Mouse (Mus musculus) lung, postnatal 0 days (tissue): Measurements from ENCODE around the gene Gm28230. TPM values are rescaled to one million over a fixed set of nuclear protein-coding genes. Genes with fewer than 3 reads are reported as not detected.

ENCODE experiments used
- ATAC-seq: fragments of 200-750 bp; cut with Nextera tagmentation; 2 replicates; pipeline ENCODE4 v1.8.0; 2017; ENCODE audit warnings: moderate library complexity
- DNase-seq: peaks from one replicate; pipeline ENCODE4 v3.0.0-alpha.2; 2016; ENCODE audit warnings: low spot score
- H3K27ac ChIP-seq: fragments of 300-500 bp; sonication (generic); 2 replicates; pipeline ENCODE4 v1.5.1; 2014; ENCODE audit warnings: antibody characterized with exemption, mild to moderate bottlenecking, low read length, mixed read lengths
- H3K27me3 ChIP-seq: fragments of 300-500 bp; sonication (generic); replicated peaks from 2 replicates; pipeline ENCODE4 v1.6.1; 2014; ENCODE audit warnings: low read length, mixed read lengths; ENCODE audit not compliant: insufficient read depth
- H3K36me3 ChIP-seq: fragments of 300-500 bp; sonication (generic); 2 replicates; pipeline ENCODE4 v1.6.1; 2014; ENCODE audit warnings: low read length, mixed read lengths; ENCODE audit not compliant: insufficient read depth
- H3K4me1 ChIP-seq: fragments of 300-500 bp; sonication (generic); 2 replicates; pipeline ENCODE4 v1.6.1; 2014; ENCODE audit warnings: antibody characterized with exemption, low read depth, low read length, mixed read lengths; ENCODE audit not compliant: insufficient read depth
- H3K4me2 ChIP-seq: fragments of 300-500 bp; sonication (generic); replicated peaks from 2 replicates; pipeline ENCODE4 v1.6.1; 2014; ENCODE audit warnings: low read depth, mild to moderate bottlenecking, low read length, moderate library complexity, mixed read lengths
- H3K4me3 ChIP-seq: fragments of 300-500 bp; sonication (generic); 2 replicates; pipeline ENCODE4 v1.5.1; 2014; ENCODE audit warnings: low read depth, low read length
- H3K9ac ChIP-seq: fragments of 300-500 bp; sonication (generic); replicated peaks from 2 replicates; pipeline ENCODE4 v1.6.1; 2014; ENCODE audit warnings: low read depth, mild to moderate bottlenecking
- H3K9me3 ChIP-seq: fragments of 300-500 bp; sonication (generic); 2 replicates; pipeline ENCODE4 v1.6.1; 2016; ENCODE audit warnings: low read length, mixed read lengths
- CTCF ChIP-seq: IDR thresholded peaks from 2 replicates; pipeline ENCODE4 v1.5.1; 2016; ENCODE audit warnings: antibody characterized with exemption, mild to moderate bottlenecking
- EP300 ChIP-seq: IDR thresholded peaks from 2 replicates; pipeline ENCODE4 v1.6.1; 2016; ENCODE audit warnings: antibody characterized with exemption, mild to moderate bottlenecking, control low read depth
- WGBS: fragments of 180-500 bp; shearing (Covaris S2); extraction: QIAGEN DNeasy Blood & Tissue Kit; methylation state at CpG from one replicate; pipeline ENCODE4 v1.1.7; 2014; 5-methylcytosine and 5-hydroxymethylcytosine counted together
- polyA plus RNA-seq: library from polyadenylated mRNA; unstranded; fragments of >200 nt; fragmentation: Nextera tagmentation; extraction: Ambion mirVana; gene quantifications from 2 replicates; pipeline ENCODE4 v1.2.1, GENCODE M21; 2015

The Gm28230 gene
- polyA plus RNA-seq, 1 experiment from 2014 or later, result not detected

DNA sequence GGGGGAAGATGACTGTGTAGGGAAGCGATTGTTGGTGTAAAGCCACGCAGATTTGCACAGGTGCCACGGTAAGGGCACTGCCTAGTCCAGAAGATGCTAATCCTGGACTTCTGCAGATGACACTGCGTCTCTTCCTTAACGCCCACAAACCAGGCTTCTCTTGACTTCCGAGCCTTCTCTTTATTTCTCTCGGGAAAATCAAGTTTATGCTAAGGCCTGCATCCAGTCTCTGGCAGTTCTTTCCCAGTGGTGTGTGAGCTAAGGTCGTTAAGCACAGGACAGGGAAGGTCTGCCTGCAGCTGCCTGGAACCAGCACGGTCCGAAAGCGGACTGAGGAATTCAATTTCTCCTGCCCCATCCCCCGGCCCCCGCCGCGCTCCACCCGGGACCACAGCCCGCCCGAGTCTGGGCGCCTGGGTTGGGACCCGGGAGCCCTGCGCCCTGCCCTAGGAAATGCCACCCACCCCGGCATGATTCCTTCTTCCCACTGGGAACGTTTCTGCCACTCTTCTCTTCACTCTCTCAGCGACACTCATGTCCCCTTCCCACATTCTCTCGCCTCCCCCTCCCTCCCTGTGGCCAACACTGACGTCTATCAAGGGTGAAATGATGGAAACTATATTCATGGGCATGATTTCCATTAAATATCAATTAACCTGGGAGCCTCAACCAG lies 22.7 kb upstream of the Gm28230 start:
- DNase-seq, result no peak
- ATAC-seq, result no peak
- TF ChIP-seq CTCF (no peak), EP300 (no peak)
- no peak overlapping the region for H3K27ac ChIP-seq
- H3K4me2 ChIP-seq, result no peak overlapping the region
- no peaks in the 10 kb centered on the region for H3K9me3 ChIP-seq
- 5% methylated on average over 23 of the region's 26 CpGs for WGBS
- no peak overlapping the region for H3K4me3 ChIP-seq
- no peaks in the 10 kb centered on the region for H3K36me3 ChIP-seq
- peaks cover 3% of the 10 kb centered on the region; the same call in 1 of the 2 replicates for H3K4me1 ChIP-seq
- peaks cover 89% of the 10 kb centered on the region for H3K27me3 ChIP-seq
- no peak overlapping the region for H3K9ac ChIP-seq

DNA sequence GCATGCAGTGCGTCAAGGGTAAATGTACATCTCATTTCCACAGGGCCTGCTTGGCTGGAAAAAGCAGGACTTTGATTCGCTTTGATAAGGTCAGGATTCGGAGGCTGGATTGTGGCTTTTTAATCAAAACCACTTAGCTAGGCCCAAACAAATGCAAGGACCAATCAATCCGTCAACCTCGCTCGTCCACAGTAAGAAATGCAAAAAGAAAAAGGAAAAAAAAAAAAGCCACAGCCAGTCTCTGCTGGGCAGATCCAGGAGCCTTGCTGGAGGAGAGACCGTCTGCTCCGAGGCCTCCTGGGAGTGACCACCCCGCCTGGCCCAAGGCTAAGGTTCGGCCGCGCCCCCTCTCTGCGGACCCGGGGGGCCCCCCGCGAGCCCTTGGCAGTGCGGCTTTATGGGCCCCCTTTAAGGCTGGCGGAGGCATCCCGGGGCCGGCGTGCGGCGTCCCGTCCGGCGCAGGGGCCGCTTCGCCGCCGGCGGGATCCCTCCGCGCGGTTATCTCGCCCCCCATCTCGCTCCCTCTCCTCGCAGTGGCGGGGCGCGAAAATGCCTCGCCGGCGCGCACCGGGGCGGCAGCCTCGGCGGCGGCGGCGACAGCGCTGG lies 22.0 kb upstream of the Gm28230 start, which contains the start of gene Hoxd8:
Gene Hoxd8 (plus strand): TSS at position 223 of the 606 bp plus-strand sequence.
- Histone ChIP-seq H3K4me1 (peaks cover 3% of the 10 kb centered on the region; the same call in 1 of the 2 replicates), H3K9ac (no peak within 1 kb of the TSS), H3K4me2 (peak within 1 kb of the TSS; percentile 72), H3K36me3 (no peaks in the 10 kb centered on the region), H3K27ac (no peak within 1 kb of the TSS), H3K9me3 (no peaks in the 10 kb centered on the region), H3K4me3 (peak within 1 kb of the TSS; percentile 44), H3K27me3 (peaks cover 89% of the 10 kb centered on the region)
- WGBS, result 1% methylated on average over 25 of the region's 52 CpGs
- DNase-seq (no peak), ATAC-seq (no peak)
- TF ChIP-seq EP300 (no peak), CTCF (no peak)

DNA sequence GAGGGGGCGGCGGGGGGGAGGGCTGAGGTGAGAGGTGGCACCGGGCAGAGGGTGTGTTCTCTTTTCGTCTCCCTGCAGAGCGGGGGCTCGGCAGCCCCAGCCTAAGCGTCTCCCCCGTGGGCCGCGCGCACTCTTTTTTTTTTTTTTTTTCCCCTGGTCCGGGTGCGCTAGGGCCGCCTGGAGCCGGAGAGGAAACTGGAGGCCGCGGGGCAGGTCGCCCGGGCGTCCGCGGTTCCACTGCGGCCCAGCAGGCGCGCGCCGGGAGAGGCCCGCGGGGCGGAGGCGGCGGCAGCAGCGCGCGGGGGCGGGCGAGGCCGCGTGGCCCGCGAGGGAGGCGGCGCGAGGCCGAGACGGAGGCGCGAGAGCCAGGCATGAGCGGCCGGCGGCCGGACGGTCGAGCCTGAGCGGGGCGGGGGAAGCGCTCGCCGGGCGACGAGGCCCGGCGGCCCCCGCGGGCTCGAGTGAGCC lies 21.5 kb upstream of the Gm28230 start:
- peak overlapping the region; percentile 72 for H3K4me2 ChIP-seq
- H3K4me3 ChIP-seq, result peak overlapping the region; percentile 44
- no peaks in the 10 kb centered on the region for H3K36me3 ChIP-seq
- H3K27ac ChIP-seq, result no peak overlapping the region
- H3K9me3 ChIP-seq, result no peaks in the 10 kb centered on the region
- WGBS, result under 1% methylated on average over 38 of the region's 66 CpGs
- DNase-seq (no peak), ATAC-seq (peak; percentile 59)
- peaks cover 3% of the 10 kb centered on the region; the same call in 1 of the 2 replicates for H3K4me1 ChIP-seq
- TF ChIP-seq EP300, result no peak
- TF ChIP-seq CTCF, result no peak
- peaks cover 89% of the 10 kb centered on the region for H3K27me3 ChIP-seq
- no peak overlapping the region for H3K9ac ChIP-seq

DNA sequence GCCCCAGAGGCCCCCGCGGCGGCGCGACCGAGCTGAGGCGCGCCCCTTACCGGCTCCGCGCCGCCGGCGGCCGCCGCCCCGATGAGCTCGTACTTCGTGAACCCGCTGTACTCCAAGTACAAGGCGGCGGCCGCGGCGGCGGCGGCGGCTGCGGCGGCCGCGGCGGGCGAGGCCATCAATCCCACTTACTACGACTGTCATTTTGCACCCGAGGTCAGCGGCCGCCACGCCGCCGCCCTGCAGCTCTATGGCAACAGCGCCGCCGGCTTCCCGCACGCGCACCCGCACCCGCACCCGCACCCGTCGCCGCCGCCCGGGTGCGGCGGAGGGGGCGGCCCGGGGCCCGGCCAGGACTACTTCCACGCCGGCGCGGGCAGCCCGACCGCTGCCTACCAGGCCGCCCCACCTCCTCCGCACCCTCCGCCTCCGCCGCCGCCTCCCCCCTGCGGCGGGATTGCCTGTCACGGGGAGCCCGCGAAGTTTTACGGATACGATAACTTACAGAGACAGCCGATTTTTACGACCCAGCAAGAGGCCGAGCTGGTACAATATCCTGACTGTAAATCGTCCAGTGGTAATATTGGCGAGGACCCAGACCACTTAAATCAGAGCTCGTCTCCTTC lies 20.9 kb upstream of the Gm28230 start:
- H3K36me3 ChIP-seq, result no peaks in the 10 kb centered on the region
- peak; percentile 14; the same call in 1 of the 2 replicates for ATAC-seq
- no peaks in the 10 kb centered on the region for H3K9me3 ChIP-seq
- no peak overlapping the region for H3K27ac ChIP-seq
- TF ChIP-seq EP300, result no peak
- TF ChIP-seq CTCF, result no peak
- WGBS, result under 1% methylated on average over 37 of the region's 85 CpGs
- peaks cover 3% of the 10 kb centered on the region; the same call in 1 of the 2 replicates for H3K4me1 ChIP-seq
- peak overlapping the region; percentile 72 for H3K4me2 ChIP-seq
- no peak for DNase-seq
- H3K27me3 ChIP-seq, result peaks cover 89% of the 10 kb centered on the region
- H3K4me3 ChIP-seq, result peak overlapping the region; percentile 44
- H3K9ac ChIP-seq, result no peak overlapping the region

DNA sequence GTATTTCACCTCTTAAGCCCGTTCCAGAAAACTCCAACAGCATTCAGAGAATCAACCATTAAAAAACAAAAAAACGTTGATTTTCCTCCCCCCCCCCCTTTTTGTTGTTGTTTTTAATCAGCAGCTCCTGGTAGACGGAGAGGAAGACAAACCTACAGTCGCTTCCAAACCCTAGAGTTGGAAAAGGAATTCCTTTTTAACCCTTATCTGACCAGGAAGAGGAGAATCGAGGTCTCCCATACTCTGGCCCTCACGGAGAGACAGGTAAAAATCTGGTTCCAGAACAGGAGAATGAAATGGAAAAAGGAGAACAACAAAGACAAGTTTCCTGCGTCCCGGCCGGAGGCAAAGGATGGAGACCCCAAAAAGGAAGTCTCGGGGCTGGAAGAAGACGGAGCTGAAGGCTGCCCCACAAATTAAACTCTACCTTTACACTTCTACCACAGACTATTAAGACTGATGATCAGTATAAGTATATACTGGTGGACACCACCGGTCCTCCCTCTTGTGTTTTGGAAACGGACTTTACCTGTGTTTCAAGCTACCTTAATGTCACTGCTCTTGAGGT lies 20.1 kb upstream of the Gm28230 start:
- Histone ChIP-seq H3K4me1 (peaks cover 3% of the 10 kb centered on the region; the same call in 1 of the 2 replicates), H3K9me3 (no peaks in the 10 kb centered on the region), H3K27ac (no peak overlapping the region), H3K4me2 (no peak overlapping the region), H3K27me3 (peaks cover 87% of the 10 kb centered on the region), H3K4me3 (no peak overlapping the region), H3K9ac (no peak overlapping the region), H3K36me3 (no peaks in the 10 kb centered on the region)
- ATAC-seq (no peak), DNase-seq (no peak)
- WGBS, result 4% methylated on average over 13 of the region's 13 CpGs
- TF ChIP-seq EP300, result no peak
- TF ChIP-seq CTCF, result no peak

DNA sequence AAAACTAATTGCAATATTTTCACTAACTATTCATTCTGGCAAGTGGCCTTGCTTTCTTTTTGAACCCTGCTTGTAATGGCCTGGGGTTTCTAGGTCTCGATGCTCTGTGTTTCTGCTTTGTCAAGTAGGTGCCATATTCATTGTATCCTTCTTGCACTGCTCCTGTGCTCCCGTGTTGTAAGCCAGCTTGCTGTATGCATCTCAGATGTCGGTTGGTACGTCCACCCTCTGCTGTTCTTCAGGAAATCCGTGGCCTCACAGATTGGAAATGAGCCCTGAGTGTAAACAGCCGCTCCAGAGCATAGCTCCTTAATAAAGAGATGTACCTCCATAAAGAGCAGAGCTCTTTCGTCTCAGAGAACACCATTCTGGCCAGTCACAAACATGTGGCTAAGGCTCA lies 18.9 kb upstream of the Gm28230 start:
- no peak overlapping the region for H3K4me3 ChIP-seq
- peaks cover 9% of the 10 kb centered on the region; the same call in 1 of the 2 replicates for H3K4me1 ChIP-seq
- H3K4me2 ChIP-seq, result no peak overlapping the region
- ATAC-seq (no peak), DNase-seq (no peak)
- no peaks in the 10 kb centered on the region for H3K9me3 ChIP-seq
- H3K27ac ChIP-seq, result no peak overlapping the region
- H3K27me3 ChIP-seq, result peaks cover 95% of the 10 kb centered on the region
- H3K9ac ChIP-seq, result no peak overlapping the region
- TF ChIP-seq CTCF (no peak), EP300 (no peak)
- no peaks in the 10 kb centered on the region for H3K36me3 ChIP-seq
- WGBS, result 11% methylated on average over 7 of the region's 7 CpGs
